Mouse (Mus musculus) heart, adult 2 months (tissue): ENCODE measurements around the gene Zkscan14.

Source experiments
- CTCF ChIP-seq: fragments of 200-600 bp; IDR thresholded peaks from 2 replicates; pipeline ENCODE4 v1.8.1; 2022; ENCODE audit warnings: antibody characterized with exemption, mild to moderate bottlenecking, moderate library complexity
- POLR2A ChIP-seq: fragments of 200-500 bp; IDR thresholded peaks from 2 replicates; pipeline ENCODE4 v1.6.1; 2011; ENCODE audit warnings: mild to moderate bottlenecking, low read depth, low read length, control low read depth; ENCODE audit not compliant: insufficient read depth

DNA sequence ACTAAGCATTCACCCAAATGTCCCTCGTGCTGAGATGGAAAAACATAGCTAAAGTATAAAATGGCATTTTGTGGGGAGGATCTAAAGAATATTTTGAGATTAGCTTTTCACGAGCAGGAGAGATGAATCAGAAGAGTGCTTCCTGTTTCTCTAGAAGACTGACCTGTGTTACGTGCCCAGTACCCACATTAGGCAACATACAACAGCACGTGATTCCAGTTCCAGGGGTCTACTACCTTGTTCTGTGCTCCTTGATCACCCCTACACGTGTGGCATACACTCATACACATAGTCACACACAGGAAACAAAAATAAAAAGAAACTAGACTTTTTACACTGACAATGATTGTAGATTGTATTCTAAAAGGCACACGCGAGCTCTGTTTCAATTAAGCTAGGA, 1.3 kb downstream of the Zkscan14 start:
- TF ChIP-seq CTCF, result no peak
- TF ChIP-seq POLR2A, result no peak
